Mouse (Mus musculus) stomach, embryonic 16.5 days (tissue): ENCODE measurements at regions not wholly inside any gene's neighbourhood (a gene's known extent, or its start where the extent isn't known, plus 50 kb on each side); places are given as distances from the start of the nearest gene placed in this dataset.

Source experiments
- ATAC-seq: fragments of 200-750 bp; cut with Nextera tagmentation; 2 replicates; pipeline ENCODE4 v1.8.0; 2017; ENCODE audit warnings: moderate number of reproducible peaks, moderate TSS enrichment; ENCODE audit not compliant: insufficient read depth, low FRiP score
- H3K27ac ChIP-seq: fragments of 300-500 bp; sonication (generic); 2 replicates; pipeline ENCODE4 v1.5.1; 2014; ENCODE audit warnings: low read length
- H3K27me3 ChIP-seq: fragments of 300-500 bp; sonication (generic); 2 replicates; pipeline ENCODE4 v1.6.1; 2014; ENCODE audit warnings: low read length, control low read depth, mixed read lengths; ENCODE audit not compliant: control insufficient read depth, insufficient read depth
- H3K36me3 ChIP-seq: fragments of 300-500 bp; sonication (generic); 2 replicates; pipeline ENCODE4 v1.6.1; 2014; ENCODE audit warnings: low read length; ENCODE audit not compliant: control insufficient read depth, insufficient read depth
- H3K4me1 ChIP-seq: fragments of 300-500 bp; sonication (generic); 2 replicates; pipeline ENCODE4 v1.6.1; 2014; ENCODE audit warnings: low read length, control low read depth, mixed read lengths; ENCODE audit not compliant: control insufficient read depth, insufficient read depth
- H3K4me2 ChIP-seq: fragments of 300-500 bp; sonication (generic); 2 replicates; pipeline ENCODE4 v1.6.1; 2014; ENCODE audit warnings: low read depth, low read length, mixed read lengths
- H3K4me3 ChIP-seq: fragments of 300-500 bp; sonication (generic); replicated peaks from 2 replicates; pipeline ENCODE4 v1.5.1; 2014; ENCODE audit warnings: mild to moderate bottlenecking, low read length
- H3K9ac ChIP-seq: fragments of 300-500 bp; sonication (generic); 2 replicates; pipeline ENCODE4 v1.6.1; 2014; ENCODE audit warnings: low read length
- H3K9me3 ChIP-seq: fragments of 300-500 bp; sonication (generic); replicated peaks from 2 replicates; pipeline ENCODE4 v1.6.1; 2016; ENCODE audit warnings: low read length, control low read depth; ENCODE audit not compliant: control insufficient read depth
- WGBS: fragments of 180-500 bp; shearing (Covaris S2); extraction: QIAGEN DNeasy Blood & Tissue Kit; methylation state at CpG from one replicate; pipeline ENCODE4 v1.1.7; 2014; 5-methylcytosine and 5-hydroxymethylcytosine counted together

- H3K9ac ChIP-seq, result no peak overlapping the region
- peak; percentile 23; the same call in 1 of the 2 replicates for ATAC-seq
- H3K4me3 ChIP-seq, result no peak overlapping the region
- no peaks in the 10 kb centered on the region for H3K36me3 ChIP-seq
- no peaks in the 10 kb centered on the region for H3K27me3 ChIP-seq
- H3K4me1 ChIP-seq, result peaks cover 12% of the 10 kb centered on the region; the same call in 1 of the 2 replicates
- WGBS, result 87% methylated on average over 15 of the region's 15 CpGs
- no peak overlapping the region for H3K27ac ChIP-seq
- H3K4me2 ChIP-seq, result no peak overlapping the region
- no peaks in the 10 kb centered on the region for H3K9me3 ChIP-seq
Measured at GRCm38 (mm10) chr15:93710493-93711149, 114.9 kb upstream of the Prickle1 start.

GRCm38 (mm10) chr15:93706366-93706930 is 110.8 kb upstream of the Prickle1 start:
- H3K4me2 ChIP-seq, result no peak overlapping the region
- no peak overlapping the region for H3K4me3 ChIP-seq
- peaks cover 7% of the 10 kb centered on the region; the same call in 1 of the 2 replicates for H3K4me1 ChIP-seq
- H3K9me3 ChIP-seq, result no peaks in the 10 kb centered on the region
- H3K36me3 ChIP-seq, result no peaks in the 10 kb centered on the region
- WGBS, result 55% methylated on average over 11 of the region's 11 CpGs
- H3K27ac ChIP-seq, result peak overlapping the region; percentile 43; the same call in 1 of the 2 replicates
- ATAC-seq, result no peak
- H3K27me3 ChIP-seq, result no peaks in the 10 kb centered on the region
- H3K9ac ChIP-seq, result no peak overlapping the region

GRCm38 (mm10) chr15:93705651-93706050 is 110.0 kb upstream of the Prickle1 start:
- no peak overlapping the region for H3K4me2 ChIP-seq
- 81% methylated on average over 4 of the region's 4 CpGs for WGBS
- no peaks in the 10 kb centered on the region for H3K9me3 ChIP-seq
- ATAC-seq, result no peak
- H3K36me3 ChIP-seq, result no peaks in the 10 kb centered on the region
- no peaks in the 10 kb centered on the region for H3K27me3 ChIP-seq
- peak overlapping the region; percentile 24; the same call in 1 of the 2 replicates for H3K27ac ChIP-seq
- no peak overlapping the region for H3K4me3 ChIP-seq
- no peak overlapping the region for H3K9ac ChIP-seq
- H3K4me1 ChIP-seq, result peaks cover 7% of the 10 kb centered on the region; the same call in 1 of the 2 replicates

- ATAC-seq, result no peak
- Histone ChIP-seq H3K4me1 (peaks cover 7% of the 10 kb centered on the region; the same call in 1 of the 2 replicates), H3K9ac (no peak overlapping the region), H3K4me3 (no peak overlapping the region), H3K27me3 (no peaks in the 10 kb centered on the region), H3K4me2 (no peak overlapping the region), H3K27ac (no peak overlapping the region), H3K9me3 (no peaks in the 10 kb centered on the region), H3K36me3 (no peaks in the 10 kb centered on the region)
- whole genome bisulfite sequencing, result 82% methylated on average over 1 of the region's 1 CpGs
Measured at GRCm38 (mm10) chr15:93705109-93705508, 109.4 kb upstream of the Prickle1 start.

GRCm38 (mm10) chr15:93701017-93701416 is 105.3 kb upstream of the Prickle1 start:
- ATAC-seq, result no peak
- H3K9me3 ChIP-seq, result no peaks in the 10 kb centered on the region
- H3K4me3 ChIP-seq, result no peak overlapping the region
- no peak overlapping the region for H3K4me2 ChIP-seq
- 85% methylated on average over 10 of the region's 10 CpGs for WGBS
- H3K27me3 ChIP-seq, result no peaks in the 10 kb centered on the region
- H3K9ac ChIP-seq, result no peak overlapping the region
- H3K4me1 ChIP-seq, result peaks cover 7% of the 10 kb centered on the region
- H3K36me3 ChIP-seq, result no peaks in the 10 kb centered on the region
- no peak overlapping the region for H3K27ac ChIP-seq

- Histone ChIP-seq H3K27ac (peak overlapping the region; percentile 4; the same call in 1 of the 2 replicates), H3K9me3 (no peaks in the 10 kb centered on the region), H3K9ac (no peak overlapping the region), H3K4me1 (peaks cover 7% of the 10 kb centered on the region), H3K4me2 (no peak overlapping the region), H3K4me3 (no peak overlapping the region), H3K27me3 (no peaks in the 10 kb centered on the region), H3K36me3 (no peaks in the 10 kb centered on the region)
- WGBS, result 32% methylated on average over 9 of the region's 9 CpGs
- peak; percentile 13; the same call in 1 of the 2 replicates for ATAC-seq
Measured at GRCm38 (mm10) chr15:93699971-93700370, 104.3 kb upstream of the Prickle1 start.

GRCm38 (mm10) chr15:93698182-93698822 is 102.6 kb upstream of the Prickle1 start:
- 31% methylated on average over 10 of the region's 10 CpGs for WGBS
- ATAC-seq, result no peak
- Histone ChIP-seq H3K27ac (no peak overlapping the region; the same call in 1 of the 2 replicates), H3K4me1 (peaks cover 7% of the 10 kb centered on the region), H3K4me2 (peak overlapping the region; percentile 27; the same call in 1 of the 2 replicates), H3K36me3 (no peaks in the 10 kb centered on the region), H3K9ac (no peak overlapping the region), H3K27me3 (no peaks in the 10 kb centered on the region), H3K4me3 (no peak overlapping the region), H3K9me3 (no peaks in the 10 kb centered on the region)

- H3K27me3 ChIP-seq, result no peaks in the 10 kb centered on the region
- H3K27ac ChIP-seq, result no peak overlapping the region
- peak; percentile 56; the same call in 1 of the 2 replicates for ATAC-seq
- WGBS, result 40% methylated on average over 6 of the region's 6 CpGs
- no peak overlapping the region for H3K9ac ChIP-seq
- H3K4me2 ChIP-seq, result no peak overlapping the region
- H3K4me1 ChIP-seq, result no peaks in the 10 kb centered on the region
- H3K4me3 ChIP-seq, result no peak overlapping the region
- H3K36me3 ChIP-seq, result no peaks in the 10 kb centered on the region
- H3K9me3 ChIP-seq, result no peaks in the 10 kb centered on the region
Measured at GRCm38 (mm10) chr15:93690717-93691116, 95.0 kb upstream of the Prickle1 start.

DNA sequence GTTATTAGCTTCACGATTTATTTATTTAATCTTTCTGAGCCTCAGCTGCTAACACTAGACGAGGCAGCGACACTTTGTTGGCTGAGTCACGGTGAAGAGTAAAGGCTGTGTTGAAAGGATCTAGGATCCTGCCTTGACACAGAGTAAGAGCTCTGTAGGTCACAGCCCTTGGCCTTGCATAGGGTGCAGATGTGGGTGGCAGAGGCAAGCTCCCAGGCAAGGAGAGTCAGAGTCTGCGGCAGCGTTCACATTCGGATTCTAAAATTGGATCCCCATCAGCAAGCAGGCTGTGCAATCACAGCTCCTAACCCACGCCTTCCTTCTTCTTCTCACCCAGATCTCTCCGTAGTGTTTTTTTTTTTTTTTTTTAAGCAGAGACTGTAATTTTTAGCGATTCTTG is 94.3 kb upstream of the Prickle1 start:
- no peaks in the 10 kb centered on the region for H3K27me3 ChIP-seq
- H3K4me3 ChIP-seq, result no peak overlapping the region
- 70% methylated on average over 10 of the region's 10 CpGs for WGBS
- no peaks in the 10 kb centered on the region for H3K9me3 ChIP-seq
- no peak overlapping the region for H3K9ac ChIP-seq
- no peak overlapping the region for H3K27ac ChIP-seq
- ATAC-seq, result peak; percentile 47; the same call in 1 of the 2 replicates
- no peaks in the 10 kb centered on the region for H3K36me3 ChIP-seq
- H3K4me2 ChIP-seq, result no peak overlapping the region
- no peaks in the 10 kb centered on the region for H3K4me1 ChIP-seq
